Mouse (Mus musculus): Measurements from ENCODE around the gene Zan. TPM values are rescaled to one million over a fixed set of nuclear protein-coding genes. Genes with fewer than 3 reads are reported as not detected.
A peak's percentile ranks its signal among the peaks of the same experiment; 100 is the strongest.

Gene Zan
- total RNA-seq (2021), result under 1 TPM; 0.37 to 0.39 TPM

- DNase-seq (ENCODE audit: low spot score in 2 of 2), result no peak
Measured at GRCm38 (mm10) chr5:137476964-137477363, at the start of gene Zan. Gene Zan, minus strand, starts transcription at chr5:137477064.

GRCm38 (mm10) chr5:137526192-137526936, 49.5 kb upstream of the Zan start:
- intact Hi-C loops (cut with DNase I), result no loop called here
- DNase-seq (ENCODE audit: low spot score in 2 of 2), result peak in 1 of 2 experiments; percentile 53

More at GRCm38 (mm10) chr5:137476964-137477363, at the start of gene Zan:
- intact Hi-C loops (cut with DNase I), result no loop called here

- DNase-seq (ENCODE audit: low spot score in 2 of 2), result no peak
- intact Hi-C loops (cut with DNase I), result no loop called here
Measured at GRCm38 (mm10) chr5:137525511-137525910, 48.6 kb upstream of the Zan start.

- no peak for DNase-seq (ENCODE audit: low spot score in 2 of 2)
- intact Hi-C loops (cut with DNase I), result no loop called here
Measured at GRCm38 (mm10) chr5:137524671-137525070, 47.8 kb upstream of the Zan start.

GRCm38 (mm10) chr5:137524251-137524515, 47.3 kb upstream of the Zan start:
- DNase-seq (ENCODE audit: low spot score in 2 of 2), result no peak
- intact Hi-C loops (cut with DNase I), result no loop called here

- intact Hi-C loops (cut with DNase I), result no loop called here
- no peak for DNase-seq (ENCODE audit: low spot score in 2 of 2)
Measured at GRCm38 (mm10) chr5:137523396-137524250, 46.8 kb upstream of the Zan start.

GRCm38 (mm10) chr5:137522711-137523110, 45.8 kb upstream of the Zan start:
- intact Hi-C loops (cut with DNase I), result no loop called here
- DNase-seq (ENCODE audit: low spot score in 2 of 2), result no peak

GRCm38 (mm10) chr5:137521861-137522260, 45.0 kb upstream of the Zan start:
- intact Hi-C loops (cut with DNase I), result no loop called here
- no peak for DNase-seq (ENCODE audit: low spot score in 2 of 2)

- DNase-seq (ENCODE audit: low spot score in 2 of 2), result no peak
- intact Hi-C loops (cut with DNase I), result no loop called here
Measured at GRCm38 (mm10) chr5:137519691-137520550, 43.1 kb upstream of the Zan start.

- DNase-seq (ENCODE audit: low spot score in 2 of 2), result no peak
Measured at GRCm38 (mm10) chr5:137518436-137518835, 41.6 kb upstream of the Zan start, which contains the start of gene Gigyf1. Gene Gigyf1, plus strand, starts transcription at chr5:137518548.

GRCm38 (mm10) chr5:137514811-137515210, 37.9 kb upstream of the Zan start:
- no peak for DNase-seq (ENCODE audit: low spot score in 2 of 2)
- intact Hi-C loops (cut with DNase I), result no loop called here

More at GRCm38 (mm10) chr5:137518436-137518835, 41.6 kb upstream of the Zan start, which contains the start of gene Gigyf1:
- intact Hi-C loops (cut with DNase I), result no loop called here

- intact Hi-C loops (cut with DNase I), result no loop called here
Measured at GRCm38 (mm10) chr5:137513951-137514721, 37.3 kb upstream of the Zan start.

GRCm38 (mm10) chr5:137512847-137513794, 36.3 kb upstream of the Zan start:
- intact Hi-C loops (cut with DNase I), result no loop called here
- no peak for DNase-seq (ENCODE audit: low spot score in 2 of 2)

More at GRCm38 (mm10) chr5:137513951-137514721, 37.3 kb upstream of the Zan start:
- DNase-seq (ENCODE audit: low spot score in 2 of 2), result no peak

GRCm38 (mm10) chr5:137511706-137512105, 34.8 kb upstream of the Zan start:
- intact Hi-C loops (cut with DNase I), result loop anchor here (2.0 kb wide), 1 partner anchor 19 kb away; no protein-coding TSS in a partner anchor
- no peak for DNase-seq (ENCODE audit: low spot score in 2 of 2)

GRCm38 (mm10) chr5:137510573-137511390, 33.9 kb upstream of the Zan start:
- intact Hi-C loops (cut with DNase I), result loop anchor here (2.0 kb wide), 1 partner anchor 20 kb away; no protein-coding TSS in a partner anchor
- no peak for DNase-seq (ENCODE audit: low spot score in 2 of 2)

- peak; percentile 86 to 87 for DNase-seq (ENCODE audit: low spot score in 2 of 2)
- intact Hi-C loops (cut with DNase I), result loop anchor here (2.0 kb wide), 1 partner anchor 21 kb away; no protein-coding TSS in a partner anchor
Measured at GRCm38 (mm10) chr5:137510014-137510501, 33.2 kb upstream of the Zan start.

- intact Hi-C loops (cut with DNase I), result loop anchor here (5.0 kb wide), 1 partner anchor 172 kb away; the partner anchor contains the start of gene Slc12a9
- no peak for DNase-seq (ENCODE audit: low spot score in 2 of 2)
Measured at GRCm38 (mm10) chr5:137504041-137504440, 27.2 kb upstream of the Zan start.
